15 mouse cellular contexts compared by ENCODE assay signal in the genomic region with DNA sequence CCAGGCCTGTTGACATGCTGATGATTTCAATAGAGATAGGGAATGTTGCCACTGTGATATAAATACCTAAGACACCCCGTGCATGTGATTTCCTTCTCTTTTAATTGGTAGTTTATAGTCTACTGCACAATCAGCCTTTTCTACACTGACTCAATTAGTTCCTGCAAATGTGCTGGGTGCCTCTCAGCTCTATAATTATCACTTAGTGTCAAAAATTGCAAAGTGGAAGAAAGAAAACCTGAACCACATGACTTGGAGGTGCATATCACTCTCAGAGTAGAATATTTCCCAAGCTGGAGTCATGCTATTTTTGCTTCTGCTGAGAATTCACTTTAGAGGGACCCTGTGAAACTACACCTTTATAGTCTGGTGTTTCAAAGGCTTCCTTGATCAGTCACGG.
"Had no signal": no experiment of that assay in that cellular context is flagged by ENCODE, and none has a peak within 500 bp of the region (broad histone marks: within the 10 kb centered on the region; RNA-seq: fewer than 3 reads in every experiment).

No protein-coding gene starts in this region.

- H3K36me3 ChIP-seq: kidney, embryonic 15.5 days; limb, embryonic 15.5 days; liver, embryonic 12.5 days; midbrain, embryonic 10.5 days had no signal

- H3K27ac ChIP-seq: kidney, embryonic 15.5 days; limb, embryonic 15.5 days; liver, embryonic 12.5 days; midbrain, embryonic 10.5 days had no signal

- H3K4me3 ChIP-seq: kidney, embryonic 15.5 days; limb, embryonic 15.5 days; liver, embryonic 12.5 days; midbrain, embryonic 10.5 days; myocyte had no signal

- DNase-seq: kidney, adult 2 months; kidney, postnatal 14 days; layer of hippocampus, postnatal 36 days; lung, embryonic 14.5 days; lung, postnatal 10 days; lung, postnatal 4 days; midbrain, embryonic 14.5 days; retina, postnatal 1 day; right cerebral cortex, postnatal 25 days; thymus, postnatal 14 days had no signal

- H3K9ac ChIP-seq: kidney, embryonic 15.5 days; limb, embryonic 15.5 days; liver, embryonic 12.5 days; lung, embryonic 14.5 days had no signal

- ATAC-seq: liver, embryonic 12.5 days had no signal

- H3K27me3 ChIP-seq: kidney, embryonic 15.5 days; limb, embryonic 15.5 days; liver, embryonic 12.5 days had no signal

- H3K4me2 ChIP-seq: kidney, embryonic 15.5 days; limb, embryonic 15.5 days; liver, embryonic 12.5 days; lung, embryonic 14.5 days had no signal

- H3K4me1 ChIP-seq: kidney, embryonic 15.5 days; limb, embryonic 15.5 days; liver, embryonic 12.5 days; midbrain, embryonic 10.5 days had no signal

- H3K9me3 ChIP-seq: kidney, embryonic 15.5 days; limb, embryonic 15.5 days; liver, embryonic 12.5 days; midbrain, embryonic 10.5 days had no signal
